Mouse (Mus musculus) embryo, embryonic 10.5 days (tissue): ENCODE data around the gene Tnr.
"Not testable (repeated sequence)": the region's sequence is repeated elsewhere in the genome, so short reads cannot be mapped to it uniquely, and the experiment has no call there.

Experiments used
- DNase-seq: peaks from one replicate; pipeline ENCODE4 v3.0.0-alpha.2; 2015; ENCODE audit warnings: low spot score

The Tnr gene

GRCm38 (mm10) chr1:159963351-159963750, 439.8 kb downstream of the Tnr start:
- no peak for DNase-seq

GRCm38 (mm10) chr1:159966286-159966685, 442.7 kb downstream of the Tnr start:
- DNase-seq = not testable (repeated sequence)

GRCm38 (mm10) chr1:159968395-159968794, 444.8 kb downstream of the Tnr start:
- DNase-seq = no peak

- DNase-seq = no peak
These were observed 454.2 kb downstream of the Tnr start for GRCm38 (mm10) chr1:159977786-159978185.

- DNase-seq = no peak
These were observed 455.5 kb downstream of the Tnr start for GRCm38 (mm10) chr1:159979096-159979495.

- no peak for DNase-seq
These were observed 456.8 kb downstream of the Tnr start for GRCm38 (mm10) chr1:159980355-159980754.
